Mouse (Mus musculus): Measurements from ENCODE around the gene Ttll11.

Ttll11 gene

DNA sequence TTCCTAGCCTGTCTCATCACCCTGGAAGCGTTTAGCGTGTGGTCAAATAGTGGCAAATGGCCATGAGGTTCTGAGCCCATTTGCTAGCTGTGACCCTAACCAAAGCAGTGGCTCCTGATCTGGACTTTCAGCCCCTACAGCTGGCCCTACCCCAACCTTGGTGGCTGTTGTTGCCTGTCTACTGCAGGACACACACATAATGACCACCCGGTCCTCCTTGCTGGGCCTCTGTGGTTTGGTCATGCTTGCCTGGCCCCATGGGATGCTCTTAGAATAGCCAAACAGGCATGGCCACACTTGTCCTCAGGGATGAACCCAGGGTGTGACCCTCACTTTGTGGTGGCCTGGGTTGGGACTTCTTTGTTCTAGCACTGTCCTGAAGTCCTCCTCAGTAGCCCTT is 80.0 kb downstream of the Ttll11 start:
- no peak for DNase-seq (ENCODE audit: low read depth)

DNA sequence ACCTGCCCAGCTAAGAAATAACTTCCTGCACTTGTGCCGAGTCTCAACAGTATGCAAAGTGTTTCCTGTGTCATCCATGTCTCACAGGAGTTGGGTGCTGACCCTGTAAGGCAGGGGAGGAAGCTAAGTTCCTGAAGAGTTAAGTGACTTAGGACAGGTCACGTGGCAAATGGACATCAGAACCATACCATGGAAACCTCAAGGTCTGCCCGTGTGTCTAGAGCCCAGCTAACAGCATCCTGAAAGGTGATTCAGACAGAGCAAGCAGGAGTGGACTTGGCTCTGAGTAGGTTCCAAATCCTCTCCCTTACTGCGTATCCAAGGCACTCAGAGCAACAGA is 80.6 kb downstream of the Ttll11 start:
- DNase-seq (ENCODE audit: low read depth): no peak

DNA sequence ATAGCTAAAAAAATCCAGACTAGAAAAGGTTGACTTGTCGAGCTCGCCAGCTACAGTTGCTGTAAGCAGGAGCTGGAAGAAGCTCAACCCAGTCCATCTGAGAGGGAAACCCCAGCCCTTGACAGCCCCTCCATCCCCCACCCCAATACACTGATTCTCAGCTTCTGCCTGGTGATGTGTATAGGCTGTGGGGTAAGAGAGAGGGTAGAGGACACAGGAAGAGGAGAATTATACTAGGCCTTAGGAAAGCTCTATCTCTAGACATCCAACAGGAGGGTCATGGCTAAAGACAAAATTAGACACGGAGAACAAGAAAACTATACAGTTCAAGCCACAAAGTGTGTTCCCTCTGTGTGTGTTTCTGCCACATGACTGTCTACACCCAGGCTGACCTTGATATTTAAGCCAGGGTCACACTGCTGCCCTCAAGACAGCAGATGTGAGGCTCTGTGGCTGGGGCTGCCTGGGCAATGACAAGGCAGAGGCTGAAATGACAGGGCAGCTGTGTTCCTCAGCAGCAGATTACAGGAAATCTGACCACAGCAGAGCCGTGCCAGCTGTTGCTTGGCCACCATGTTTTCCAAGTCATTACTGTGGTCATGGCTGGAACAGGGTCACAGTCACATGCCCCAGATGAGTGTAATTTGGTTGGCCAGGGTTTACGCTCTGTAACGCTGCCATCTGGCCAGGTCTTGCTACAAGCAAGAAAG is 81.1 kb downstream of the Ttll11 start:
- DNase-seq (ENCODE audit: low read depth): peak; percentile 38

DNA sequence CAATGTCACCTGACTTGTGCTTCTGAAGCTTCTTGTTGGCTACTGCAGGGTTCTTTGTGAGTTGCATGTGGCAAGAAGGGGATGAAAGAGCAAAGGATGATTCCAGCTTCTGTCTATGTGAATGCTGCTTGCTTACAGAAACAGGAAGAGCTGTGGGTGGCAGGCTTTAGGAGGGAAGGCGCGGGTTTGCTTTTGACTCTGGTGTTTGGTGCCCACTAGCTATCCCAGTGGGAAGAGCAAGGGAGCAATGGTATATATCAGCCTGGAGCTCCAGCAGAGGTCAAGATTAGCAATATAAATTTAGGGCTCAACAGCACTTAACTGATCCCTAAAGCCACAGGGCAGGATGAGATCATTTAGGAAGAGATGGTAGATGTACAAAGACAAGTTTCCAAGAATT is 82.6 kb downstream of the Ttll11 start:
- no peak for DNase-seq (ENCODE audit: low read depth)

DNA sequence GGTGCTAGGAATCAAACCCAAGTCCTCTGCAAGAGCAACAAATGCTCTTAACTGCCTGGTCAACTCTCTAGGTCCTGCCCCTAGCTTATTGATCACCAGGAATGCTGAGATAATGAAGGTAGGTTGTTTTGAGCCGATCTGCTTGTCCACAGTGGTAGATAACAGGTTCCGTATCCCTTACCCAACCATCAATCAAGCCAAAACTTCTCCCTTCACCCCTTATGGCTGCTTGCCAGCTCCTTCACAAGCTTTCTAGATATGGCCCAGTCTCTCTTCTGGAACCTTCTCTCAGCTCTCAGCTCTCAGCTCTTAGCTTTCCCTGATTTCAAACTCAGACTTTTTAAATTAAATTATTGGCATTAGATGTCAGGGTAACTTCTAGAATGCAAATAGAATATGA is 85.2 kb downstream of the Ttll11 start:
- no peak for DNase-seq (ENCODE audit: low read depth)

DNA sequence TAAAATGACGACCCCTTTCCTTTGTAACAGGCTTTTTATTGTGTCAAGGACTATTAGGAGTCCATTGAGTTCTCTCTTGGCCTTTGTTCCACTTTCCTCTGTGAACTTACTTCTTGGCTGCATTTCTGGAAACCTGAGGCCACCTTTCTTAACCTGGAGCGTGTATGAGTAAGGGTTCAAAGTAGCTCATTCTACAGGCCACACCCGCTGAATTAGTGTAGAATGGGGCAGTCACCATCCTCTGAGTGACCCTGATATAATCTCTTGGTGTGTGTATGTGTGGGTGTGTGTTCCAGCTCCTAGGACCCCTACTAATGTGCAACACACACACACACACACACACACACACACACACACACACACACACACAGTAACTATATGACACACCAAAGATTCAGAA is 89.1 kb downstream of the Ttll11 start:
- no peak for DNase-seq (ENCODE audit: low read depth)

DNA sequence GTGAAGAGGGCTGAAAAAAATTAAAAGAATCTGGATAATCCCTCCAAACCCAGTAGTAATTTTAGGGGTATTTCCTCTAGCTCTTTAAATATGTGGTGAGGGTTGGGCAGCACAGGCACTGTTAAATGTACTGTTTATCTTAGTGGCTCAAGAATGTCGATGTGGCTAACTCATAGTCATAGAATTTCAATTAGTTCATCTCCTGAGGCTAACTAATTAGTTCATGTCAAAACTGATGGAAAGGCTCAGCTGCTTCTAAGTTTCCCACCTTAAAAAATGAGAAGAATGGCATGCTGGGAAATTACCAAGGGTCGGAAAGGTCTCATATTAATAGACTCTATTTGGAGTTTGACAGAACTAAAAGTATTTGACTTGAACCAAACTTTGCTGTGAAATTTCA is 89.9 kb downstream of the Ttll11 start:
- DNase-seq (ENCODE audit: low read depth): no peak

DNA sequence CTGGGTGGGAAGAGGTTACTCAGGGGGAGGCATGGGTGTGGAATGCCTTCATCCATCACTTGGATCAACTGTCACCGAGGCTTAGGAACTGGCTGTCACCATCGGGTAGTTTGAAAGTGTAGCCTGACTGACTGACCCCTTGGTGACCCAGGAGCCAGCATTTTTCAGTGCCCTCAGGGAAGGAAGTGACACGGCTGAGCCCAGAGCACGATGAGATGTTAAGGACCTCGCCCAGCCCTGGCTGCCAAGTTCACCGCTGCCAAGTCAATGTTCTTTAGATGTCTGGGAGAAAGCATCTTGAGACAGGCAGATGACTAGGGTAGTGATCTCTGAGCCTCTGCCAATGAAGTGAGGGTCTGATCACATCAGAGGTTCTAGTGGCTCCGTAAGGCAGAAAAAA is 95.4 kb downstream of the Ttll11 start:
- DNase-seq (ENCODE audit: low read depth): no peak

DNA sequence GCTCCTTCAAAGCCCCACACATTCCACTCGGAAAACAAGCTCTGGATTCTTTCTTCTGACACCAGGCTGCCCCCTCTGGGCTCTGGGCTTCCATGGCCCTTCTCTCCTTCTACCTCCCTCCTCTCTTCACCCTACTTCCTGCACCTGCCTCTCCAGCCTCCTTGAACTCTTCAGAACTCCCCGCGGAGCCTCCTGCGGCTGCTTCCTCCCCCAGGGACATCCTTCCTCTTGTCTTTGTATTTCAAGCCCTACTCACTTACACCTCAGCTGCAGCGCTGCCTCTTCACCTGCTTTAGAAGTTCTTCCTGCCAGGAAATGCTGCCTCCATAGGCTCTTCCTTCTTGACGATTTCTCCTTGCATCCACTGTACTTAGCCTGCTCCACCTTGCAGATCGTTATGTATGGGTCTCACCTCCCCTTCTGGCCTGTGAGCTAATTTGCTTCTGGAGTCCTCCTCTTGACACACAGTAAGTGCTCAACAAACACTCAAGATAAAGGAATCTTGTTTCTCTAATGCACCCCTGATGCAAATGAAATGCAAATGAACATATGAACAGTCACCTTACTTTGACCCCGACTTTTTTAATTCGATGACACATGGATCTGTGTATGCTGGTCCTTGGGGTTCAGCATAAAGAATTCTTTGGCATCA is 97.3 kb downstream of the Ttll11 start:
- DNase-seq (ENCODE audit: low read depth): peak; percentile 27

DNA sequence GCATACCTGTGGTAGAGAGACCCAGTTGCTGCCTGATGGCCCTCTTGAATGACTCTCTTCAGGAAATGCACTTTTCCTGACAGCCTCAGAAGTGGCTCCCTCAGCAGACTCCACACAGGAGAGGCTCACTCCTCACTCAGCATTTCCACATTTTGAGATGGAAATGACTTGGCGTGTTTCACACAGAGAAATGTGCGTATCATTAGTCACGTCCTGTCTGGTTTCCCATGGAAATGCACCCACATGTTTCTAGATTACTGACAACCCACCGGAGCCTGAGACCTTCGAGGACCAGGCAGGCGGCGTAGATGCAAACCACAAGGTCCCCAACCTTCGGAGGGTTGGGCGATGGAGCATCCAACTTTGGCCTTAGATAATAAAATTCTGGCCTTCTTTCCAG is 97.8 kb downstream of the Ttll11 start:
- DNase-seq (ENCODE audit: low read depth): peak; percentile 61

DNA sequence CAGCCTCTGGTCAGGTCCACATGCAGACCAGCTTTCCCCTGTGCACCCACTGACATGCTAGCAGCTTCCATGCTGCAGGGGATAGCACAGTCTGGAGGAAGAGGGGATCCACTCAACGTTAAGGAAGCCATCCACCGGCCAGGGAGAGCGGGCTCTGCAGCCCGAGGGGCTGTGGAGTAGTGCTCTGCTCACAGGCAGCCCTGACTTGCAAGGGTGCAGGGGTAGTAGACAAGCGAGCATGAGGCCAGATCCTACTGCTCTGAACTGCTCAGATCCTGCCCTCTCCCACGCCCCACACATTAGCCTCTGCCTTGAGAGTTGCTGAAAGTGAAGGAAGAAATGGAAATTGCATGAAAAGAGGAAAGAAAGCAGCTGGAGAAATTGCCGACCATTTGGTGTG is 99.4 kb downstream of the Ttll11 start:
- DNase-seq (ENCODE audit: low read depth): no peak

DNA sequence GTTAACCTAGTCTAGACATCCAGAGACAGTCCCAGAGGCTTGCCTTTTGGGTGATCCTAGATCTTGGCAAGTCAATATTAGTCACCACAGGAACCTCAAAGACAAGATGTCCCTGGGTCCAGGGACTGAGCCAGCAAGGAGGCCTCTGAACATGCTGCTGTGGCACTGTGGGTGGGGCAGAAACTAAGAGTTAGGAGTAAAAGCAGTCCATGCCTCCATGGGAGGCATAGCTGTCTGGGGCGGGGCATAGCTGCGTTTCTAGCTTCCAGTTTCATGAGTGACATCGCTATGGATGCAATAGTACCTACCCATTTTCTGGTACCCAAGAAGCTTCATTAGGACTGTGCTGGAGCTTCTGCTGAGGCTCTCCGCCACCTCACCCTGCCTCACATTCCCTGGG is 99.8 kb downstream of the Ttll11 start:
- no peak for DNase-seq (ENCODE audit: low read depth)

DNA sequence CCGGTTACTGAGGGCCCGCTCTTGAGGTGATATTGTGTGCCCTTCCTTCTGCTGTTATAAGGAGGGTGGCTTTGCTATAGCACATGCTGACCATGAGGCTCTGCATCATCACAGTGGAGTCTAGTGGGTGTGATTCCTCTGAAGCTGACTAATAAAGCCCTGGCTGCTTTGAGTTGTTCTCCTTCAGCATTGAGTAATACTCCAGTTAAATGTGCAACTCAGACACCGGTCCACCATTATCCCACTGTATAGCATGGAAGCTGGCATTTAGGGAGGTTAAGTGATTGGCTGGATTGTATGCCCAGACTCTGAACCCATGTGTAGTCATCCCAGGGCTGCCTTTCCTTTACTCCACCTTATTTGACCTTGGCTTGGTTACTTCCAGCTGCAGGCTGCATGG is 101.2 kb downstream of the Ttll11 start:
- DNase-seq (ENCODE audit: low read depth): peak; percentile 43

DNA sequence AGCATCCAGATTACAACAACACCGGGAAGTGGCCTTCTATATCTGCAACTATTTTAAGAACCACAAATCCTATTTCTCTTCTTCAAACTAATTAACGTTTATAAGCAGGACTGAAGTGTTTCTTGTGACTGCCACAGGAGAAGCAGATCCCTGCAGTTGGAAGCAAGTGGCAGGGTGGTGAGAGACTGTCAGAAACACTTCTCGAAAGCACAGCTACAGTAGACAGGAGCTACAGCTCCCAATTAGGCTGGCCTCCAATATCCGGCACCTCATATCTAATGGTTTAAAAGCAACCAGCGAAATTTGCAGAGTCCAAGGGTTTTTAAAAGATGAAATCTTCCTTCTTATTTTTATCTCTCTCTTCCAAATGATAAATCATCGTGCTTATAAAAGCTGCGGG is 104.1 kb downstream of the Ttll11 start:
- DNase-seq (ENCODE audit: low read depth): no peak

DNA sequence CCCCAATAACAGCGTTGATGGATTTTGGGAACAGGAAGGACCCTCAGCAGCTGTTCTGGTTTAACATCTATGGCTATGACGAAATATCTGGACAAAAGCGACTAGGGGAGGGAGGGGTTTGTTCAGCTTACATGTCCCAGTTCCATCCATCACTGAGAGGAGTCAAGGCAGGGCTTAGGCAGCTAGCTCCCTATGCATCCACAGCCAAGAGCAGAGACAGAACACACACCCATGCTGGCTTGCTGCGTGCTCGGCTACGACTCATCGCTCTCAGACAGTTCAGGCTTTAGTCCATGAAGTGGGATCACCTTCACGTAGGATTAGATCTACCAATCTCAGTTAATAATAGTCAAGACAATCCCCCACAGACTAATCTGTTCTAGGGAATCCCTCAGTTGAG is 105.3 kb downstream of the Ttll11 start:
- peak; percentile 52 for DNase-seq (ENCODE audit: low read depth)

DNA sequence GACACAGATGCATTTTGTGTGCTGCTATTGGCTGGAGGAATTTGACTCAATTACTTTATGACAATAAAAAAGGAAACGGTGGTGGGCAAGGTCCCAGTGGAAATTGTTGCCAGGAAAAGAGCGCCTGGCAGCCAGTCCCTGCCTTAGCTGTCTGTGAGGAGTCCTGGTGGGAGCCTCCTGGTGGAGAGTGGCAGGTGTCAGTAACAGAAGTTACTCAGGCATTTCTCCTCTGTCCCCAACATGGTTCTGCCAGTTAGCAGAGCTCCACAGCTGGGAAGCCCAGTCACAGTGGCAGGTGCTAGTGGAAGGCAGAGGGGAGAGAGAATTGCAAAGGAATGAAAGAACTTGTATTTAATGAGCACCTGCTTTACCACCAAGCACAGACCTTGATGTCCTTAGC is 110.5 kb downstream of the Ttll11 start:
- DNase-seq (ENCODE audit: low read depth): no peak

DNA sequence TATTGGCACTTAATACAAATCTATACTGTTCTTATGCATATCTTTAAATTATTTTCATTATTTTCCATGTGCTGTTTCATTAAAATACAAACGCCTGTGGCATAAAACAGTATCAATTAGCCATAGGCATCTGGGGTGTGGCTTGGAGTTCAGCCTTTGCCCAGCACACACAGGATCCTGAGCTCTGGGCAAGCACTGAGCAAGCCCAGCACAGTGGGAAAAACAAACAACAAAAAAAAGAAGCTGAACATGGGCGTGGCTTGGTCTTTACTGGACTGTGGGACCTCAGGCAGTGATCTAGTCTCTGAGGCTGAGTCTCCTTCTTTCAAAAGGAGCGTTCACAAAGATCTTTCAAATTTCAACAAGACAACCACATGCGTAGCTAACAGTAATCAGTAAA is 116.4 kb downstream of the Ttll11 start:
- no peak for DNase-seq (ENCODE audit: low read depth)

DNA sequence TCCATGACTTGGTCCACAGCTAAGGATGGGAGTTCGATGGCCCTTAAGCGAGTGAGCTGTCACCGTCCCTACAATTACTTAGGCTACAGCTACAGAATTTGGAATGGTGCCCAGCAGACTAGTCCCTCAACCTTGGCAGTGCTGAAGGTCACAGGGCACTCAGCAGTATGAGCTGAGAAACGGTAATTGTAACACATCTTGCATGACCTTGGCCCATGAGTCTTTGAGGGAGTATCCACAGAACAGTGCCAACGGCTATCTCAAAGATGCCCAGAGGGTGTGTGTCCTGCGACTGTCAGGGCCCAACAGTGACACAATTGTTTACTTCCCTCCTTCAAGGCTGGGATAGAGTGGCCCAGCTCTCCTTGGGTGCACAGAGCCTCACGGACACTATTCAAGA is 118.5 kb downstream of the Ttll11 start:
- DNase-seq (ENCODE audit: low read depth): no peak

DNA sequence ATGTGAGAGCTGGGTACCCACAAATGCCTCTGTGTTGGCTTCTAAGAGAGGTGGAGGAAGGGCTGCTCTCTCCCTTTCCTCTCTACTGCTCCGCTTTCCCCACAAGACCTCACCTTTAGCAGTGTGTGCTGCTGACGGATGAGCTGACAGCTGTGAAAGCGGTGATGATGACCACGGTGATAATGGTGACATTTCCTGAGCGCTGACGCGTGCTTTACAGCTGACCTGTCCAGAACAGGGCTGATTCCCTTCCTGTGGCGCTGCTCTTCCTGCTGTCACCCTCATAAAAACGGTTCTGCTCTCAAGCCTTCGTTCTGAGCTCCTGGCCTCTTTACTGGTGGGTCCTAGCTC is 119.3 kb downstream of the Ttll11 start:
- no peak for DNase-seq (ENCODE audit: low read depth)

DNA sequence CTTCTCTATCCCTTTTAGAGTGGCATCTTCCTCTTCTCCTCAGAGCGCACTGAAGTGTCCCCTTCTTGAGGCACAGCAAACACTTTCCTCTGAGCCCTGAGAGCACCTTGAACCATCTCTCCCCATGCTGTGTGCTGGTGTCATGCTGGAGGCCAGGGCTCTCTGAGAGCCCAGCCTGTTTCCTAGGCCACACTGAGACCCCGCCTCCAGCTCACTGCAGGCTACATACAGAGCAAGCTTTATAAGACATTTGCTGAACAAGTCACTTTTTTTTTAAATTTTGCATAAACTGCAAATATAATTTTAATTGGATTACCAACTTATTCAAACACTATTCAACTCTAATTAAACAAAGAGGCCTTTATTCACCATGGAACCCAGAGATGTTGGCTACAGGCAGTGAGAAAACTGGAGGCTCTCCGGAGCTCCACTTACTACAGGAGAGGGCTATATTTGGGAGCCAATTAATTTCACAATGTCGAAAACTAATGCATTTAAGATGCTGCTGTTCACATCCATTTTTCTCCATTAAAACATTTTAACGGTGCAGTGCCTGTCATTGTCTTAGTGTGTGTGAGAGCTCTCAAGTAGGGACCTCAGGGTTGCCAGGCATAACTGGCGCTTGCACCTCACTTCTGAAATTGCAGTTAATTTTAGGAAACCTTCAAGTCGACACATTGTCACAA is 119.9 kb downstream of the Ttll11 start:
- no peak for DNase-seq (ENCODE audit: low read depth)

DNA sequence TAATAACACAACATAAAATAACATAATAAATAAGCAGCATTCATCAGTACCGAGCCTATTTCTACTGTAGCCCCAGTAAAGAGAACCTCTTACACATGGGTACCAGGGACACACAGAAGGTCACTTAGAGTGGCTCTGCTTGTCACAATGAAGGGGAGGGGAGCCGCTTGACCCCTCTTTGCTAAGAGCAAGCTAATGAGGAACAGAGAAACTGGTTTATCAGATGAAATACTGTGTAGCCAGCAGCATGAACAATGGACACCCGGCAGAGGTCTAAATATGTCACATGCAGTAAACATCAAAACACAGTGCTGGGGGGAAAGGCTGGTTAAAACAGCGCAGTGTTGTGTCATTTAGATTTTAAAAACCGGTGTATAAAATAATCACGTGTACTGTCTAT is 121.4 kb downstream of the Ttll11 start:
- no peak for DNase-seq (ENCODE audit: low read depth)

DNA sequence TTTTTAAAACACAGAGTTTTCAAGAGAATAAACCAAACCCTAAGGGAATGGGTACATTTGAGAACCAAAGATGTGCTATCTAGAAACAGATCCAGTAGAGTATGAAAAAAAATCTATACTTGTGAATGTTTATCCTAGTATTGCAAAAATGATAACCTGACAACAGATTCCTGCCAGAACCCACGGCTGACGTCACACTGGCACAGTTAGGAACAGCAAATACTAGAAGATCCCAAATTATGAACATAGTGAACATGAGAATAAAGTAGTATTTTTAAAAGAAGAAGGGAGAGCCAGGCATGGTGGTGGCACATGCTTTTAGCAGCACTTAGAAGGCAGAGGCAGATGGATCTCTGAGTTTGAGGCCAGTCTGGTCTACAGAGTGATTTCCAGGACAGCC is 122.8 kb downstream of the Ttll11 start:
- no peak for DNase-seq (ENCODE audit: low read depth)

DNA sequence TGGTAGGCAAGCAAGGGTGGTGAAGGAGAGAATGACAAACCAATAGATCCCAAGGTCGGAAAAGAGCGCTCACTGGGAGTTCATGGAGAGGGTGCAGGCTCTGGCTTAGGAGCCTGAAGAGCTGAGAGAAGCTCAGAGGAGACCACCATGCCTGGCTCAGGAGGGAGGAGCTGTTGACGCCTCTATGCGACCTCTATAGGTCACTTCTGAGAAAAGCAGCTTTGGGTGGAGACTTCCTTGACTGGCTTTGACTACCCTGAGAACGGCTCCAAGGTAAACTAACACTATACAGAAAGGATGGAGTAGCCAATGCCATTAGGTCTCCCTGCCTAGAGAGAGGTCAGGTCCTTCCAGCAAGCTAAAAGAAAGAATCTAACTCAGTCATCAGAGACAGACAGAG is 124.8 kb downstream of the Ttll11 start:
- DNase-seq (ENCODE audit: low read depth): no peak

DNA sequence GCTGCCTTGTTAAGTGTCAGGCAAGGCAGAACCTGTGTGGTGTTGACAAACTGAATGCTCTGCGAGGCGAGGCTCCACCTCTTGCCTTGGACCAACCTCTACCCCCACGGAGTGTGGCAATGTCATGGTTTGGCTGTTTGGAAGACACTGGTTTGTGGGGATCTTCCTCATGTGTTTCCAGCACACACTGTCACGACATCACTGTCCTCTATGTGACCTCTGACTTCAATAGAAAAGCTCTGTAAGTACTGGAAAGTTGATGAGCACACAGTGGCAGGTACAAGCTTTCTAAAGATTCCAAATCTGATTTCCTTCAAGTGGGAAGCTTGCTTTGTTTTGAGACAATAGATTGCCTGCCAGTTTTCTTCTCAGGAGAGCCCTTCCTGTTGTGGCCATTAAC is 126.7 kb downstream of the Ttll11 start:
- DNase-seq (ENCODE audit: low read depth): no peak

Measured in NIH3T3 (cell line).